Mouse (Mus musculus): ENCODE results near the gene Zyg11a. TPM values are rescaled to one million over a fixed set of nuclear protein-coding genes. Genes with fewer than 3 reads are reported as not detected.

The Zyg11a gene
- not detected for polyA plus RNA-seq (2014; fragmentation: Illumina TruSeq; extraction: RNeasy Lipid Tissue Mini Kit (QIAGEN cat#74804); ENCODE audit: low read depth, low replicate concordance)

DNA sequence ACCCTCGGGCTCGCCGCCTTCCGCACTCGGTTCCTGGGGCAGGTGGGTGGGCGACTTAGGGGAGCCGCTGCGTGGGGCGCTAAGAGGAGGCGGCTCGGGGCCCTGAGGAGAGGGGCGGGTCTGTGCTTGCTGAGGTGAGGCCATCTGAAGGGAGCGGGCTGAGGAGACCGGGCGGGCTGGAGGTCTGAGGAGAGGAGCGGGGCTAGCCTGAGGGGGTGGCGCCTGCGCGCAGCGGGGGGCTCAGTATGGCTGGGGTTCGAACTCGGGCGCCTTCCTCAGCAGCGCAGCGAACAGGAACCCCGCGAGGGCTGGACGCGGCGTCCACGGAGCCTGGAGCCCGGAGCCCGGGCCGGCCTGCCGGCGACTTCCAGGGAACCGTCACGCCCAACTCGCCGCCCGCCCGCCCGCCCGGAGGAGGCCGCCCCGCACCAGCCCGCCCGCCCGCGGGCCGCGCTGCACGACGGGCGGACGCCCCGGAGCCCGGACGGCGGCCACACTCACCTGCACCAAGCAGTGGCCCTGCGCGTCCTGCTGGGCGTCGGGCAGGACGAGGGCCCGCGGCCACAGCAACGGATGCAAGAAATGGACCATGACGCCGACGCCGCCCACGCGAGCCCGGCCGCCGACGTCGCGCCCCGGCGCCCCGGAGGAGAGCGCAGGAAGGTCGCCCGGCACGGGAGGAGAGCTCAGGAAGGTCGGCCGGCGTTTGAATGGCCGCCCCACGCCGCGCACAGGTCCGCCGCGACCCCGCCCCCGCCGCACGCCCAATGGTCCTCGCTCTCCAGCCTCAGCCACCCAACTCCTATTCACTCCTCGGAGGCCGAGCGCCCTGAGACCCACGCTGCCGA is at the start of gene Zyg11a:
TSS of gene Zyg11a (minus strand) at position 717 of the 848 bp plus-strand sequence.

DNA sequence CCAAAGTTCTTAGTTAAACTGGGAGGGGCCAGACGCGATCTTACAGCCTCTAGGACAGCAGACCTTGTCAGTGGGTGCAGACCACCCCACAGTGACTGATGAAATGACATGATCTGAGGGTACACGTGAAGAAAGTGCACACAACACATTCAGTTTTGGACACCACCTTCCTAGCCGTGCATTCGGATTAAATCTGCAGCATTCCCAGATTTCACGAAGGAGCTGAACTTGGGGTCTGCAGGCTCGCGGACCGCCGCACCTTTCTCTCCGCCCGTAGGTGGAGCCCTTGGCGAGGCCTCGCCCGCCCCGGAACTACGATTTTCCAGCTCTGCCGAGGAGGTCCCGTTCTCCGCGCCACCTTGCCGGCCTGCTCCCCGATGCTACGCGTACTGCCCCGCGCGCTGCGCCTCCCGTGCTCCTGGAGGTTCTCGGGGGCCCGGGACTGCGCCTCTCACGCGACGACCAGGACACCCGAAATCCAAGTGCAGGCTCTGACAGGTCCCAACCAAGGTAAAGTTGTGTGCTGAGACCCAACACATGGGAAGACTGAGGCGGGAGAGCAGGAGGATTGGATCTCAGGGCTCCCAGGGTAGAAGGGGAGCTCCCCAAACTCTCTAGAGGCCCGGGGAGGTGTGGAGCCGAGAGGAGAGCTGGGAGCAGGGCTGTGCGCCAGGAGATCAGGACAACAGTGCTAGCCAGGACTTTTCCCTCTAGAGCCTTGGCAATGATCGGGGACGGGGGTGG is 52.5 kb downstream of the Zyg11a start, which contains the start of gene Echdc2:
TSS of gene Echdc2 (plus strand) at position 286 of the 744 bp plus-strand sequence.

DNA sequence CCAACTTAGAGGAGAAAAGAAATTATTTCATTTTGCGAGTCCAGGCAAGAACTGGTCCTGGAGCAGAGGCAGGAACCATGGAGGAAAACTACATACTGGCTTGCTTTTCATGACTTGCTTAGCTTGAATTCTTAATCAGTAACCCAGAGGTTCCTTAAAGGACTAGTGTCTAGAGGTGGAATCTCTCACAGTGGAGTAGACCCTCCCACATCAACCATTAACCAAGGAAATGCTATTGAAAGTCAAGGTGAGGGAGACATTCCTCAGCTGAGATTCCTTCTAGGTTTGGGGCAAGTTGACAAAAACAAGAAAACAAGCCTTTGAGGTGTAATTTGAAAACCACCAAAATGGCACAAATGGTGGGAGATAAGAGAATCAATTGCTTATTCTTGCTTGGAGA is 73.0 kb downstream of the Zyg11a start, which contains the start of gene Scp2:
TSS of gene Scp2 (minus strand) at position 119 of the 400 bp plus-strand sequence.

Other genes with a start within 250 kb of the Zyg11a start
- gene Slc1a7, start 249.7 kb downstream of the Zyg11a start, polyA plus RNA-seq (2014; fragmentation: Illumina TruSeq; extraction: RNeasy Lipid Tissue Mini Kit (QIAGEN cat#74804); ENCODE audit: low read depth, low replicate concordance) = not detected
- 1.7 TPM for gene Podn, start 121.6 kb downstream of the Zyg11a start, polyA plus RNA-seq (2014; fragmentation: Illumina TruSeq; extraction: RNeasy Lipid Tissue Mini Kit (QIAGEN cat#74804); ENCODE audit: low read depth, low replicate concordance)
- 295 TPM for gene Scp2, start 73.0 kb downstream of the Zyg11a start, polyA plus RNA-seq (2014; fragmentation: Illumina TruSeq; extraction: RNeasy Lipid Tissue Mini Kit (QIAGEN cat#74804); ENCODE audit: low read depth, low replicate concordance)
- 6.5 TPM for gene Echdc2, start 52.6 kb downstream of the Zyg11a start, polyA plus RNA-seq (2014; fragmentation: Illumina TruSeq; extraction: RNeasy Lipid Tissue Mini Kit (QIAGEN cat#74804); ENCODE audit: low read depth, low replicate concordance)
- 54.5 TPM for gene Zyg11b, start 83.0 kb upstream of the Zyg11a start, polyA plus RNA-seq (2014; fragmentation: Illumina TruSeq; extraction: RNeasy Lipid Tissue Mini Kit (QIAGEN cat#74804); ENCODE audit: low read depth, low replicate concordance)
- gene Coa7, start 110.1 kb upstream of the Zyg11a start, polyA plus RNA-seq (2014; fragmentation: Illumina TruSeq; extraction: RNeasy Lipid Tissue Mini Kit (QIAGEN cat#74804); ENCODE audit: low read depth, low replicate concordance) = 7.8 TPM
- not detected for gene Shisal2a, start 165.3 kb upstream of the Zyg11a start, polyA plus RNA-seq (2014; fragmentation: Illumina TruSeq; extraction: RNeasy Lipid Tissue Mini Kit (QIAGEN cat#74804); ENCODE audit: low read depth, low replicate concordance)
- gene Gpx7, start 188.9 kb upstream of the Zyg11a start, polyA plus RNA-seq (2014; fragmentation: Illumina TruSeq; extraction: RNeasy Lipid Tissue Mini Kit (QIAGEN cat#74804); ENCODE audit: low read depth, low replicate concordance) = 0.82 TPM
- gene Tut4, start 241.4 kb upstream of the Zyg11a start, polyA plus RNA-seq (2014; fragmentation: Illumina TruSeq; extraction: RNeasy Lipid Tissue Mini Kit (QIAGEN cat#74804); ENCODE audit: low read depth, low replicate concordance) = 62.6 TPM

All from sigmoid colon, adult 10 weeks (tissue).